Mouse (Mus musculus) ovary, postnatal 36 days (tissue): ENCODE measurements around the gene Rgs10.
"Not testable (repeated sequence)": the region's sequence is repeated elsewhere in the genome, so short reads cannot be mapped to it uniquely, and the experiment has no call there.

Source experiments
- DNase-seq: peaks from one replicate; pipeline ENCODE4 v3.0.0; 2022; ENCODE audit warnings: low spot score, mixed read lengths

The Rgs10 gene

GRCm38 (mm10) chr7:128344488-128344887, 74.1 kb downstream of the Rgs10 start:
- no peak for DNase-seq

- not testable (repeated sequence) for DNase-seq
Measured at GRCm38 (mm10) chr7:128342691-128343090, 75.9 kb downstream of the Rgs10 start.

GRCm38 (mm10) chr7:128340321-128340720, 78.2 kb downstream of the Rgs10 start:
- not testable (repeated sequence) for DNase-seq

GRCm38 (mm10) chr7:128332896-128333295, 85.7 kb downstream of the Rgs10 start:
- DNase-seq, result no peak

- no peak for DNase-seq
Measured at GRCm38 (mm10) chr7:128330981-128331380, 87.6 kb downstream of the Rgs10 start.

GRCm38 (mm10) chr7:128324977-128325376, 93.6 kb downstream of the Rgs10 start:
- DNase-seq, result no peak
